Mouse (Mus musculus): ENCODE results near the gene Chst5.

GRCm38 (mm10) chr8:111905500-111906121 is 4.6 kb downstream of the Chst5 start:
- TF ChIP-seq POLR2A (IDR thresholded peaks at IDR 0.05; ENCODE audit: borderline replicate concordance, low read depth, low read length): no peak
- no peak for TF ChIP-seq CTCF (IDR thresholded peaks at IDR 0.05; ENCODE audit: low read depth, low read length)

Data from bone marrow macrophage, adult 2 months (primary cell).